Mouse (Mus musculus) spleen, embryonic (tissue): ENCODE results near the gene Gemin5.

ENCODE experiments used
- CTCF ChIA-PET: fragments of 350-600 bp; sonication (Branson Sonifier 250); formaldehyde crosslinking; loops from one replicate; lab custom pipeline; 2022; lab: Charles Lee

Gene Gemin5

GRCm38 (mm10) chr11:58171459-58172091, 3.2 kb upstream of the Gemin5 start, which contains the start of gene Mrpl22:
Mrpl22 (plus strand) TSS chr11:58171661.
- CTCF ChIA-PET = interaction anchor here (0.6 kb wide), 1 partner anchor 73 kb away, joined by 3 read pairs; no protein-coding TSS in a partner anchor

GRCm38 (mm10) chr11:58169666-58170065, 1.3 kb upstream of the Gemin5 start:
- CTCF ChIA-PET = no interaction called here

- CTCF ChIA-PET = interaction anchor here (0.7 kb wide), 1 partner anchor 57 kb away, joined by 4 read pairs; no protein-coding TSS in a partner anchor
These were observed 545 bp downstream of the Gemin5 start for GRCm38 (mm10) chr11:58167822-58168166.

GRCm38 (mm10) chr11:58165072-58165471, 3.3 kb downstream of the Gemin5 start:
- CTCF ChIA-PET = no interaction called here

GRCm38 (mm10) chr11:58156871-58157270, 11.5 kb downstream of the Gemin5 start:
- CTCF ChIA-PET = no interaction called here

GRCm38 (mm10) chr11:58155458-58155857, 12.9 kb downstream of the Gemin5 start:
- CTCF ChIA-PET = no interaction called here

- CTCF ChIA-PET = no interaction called here
These were observed 22.1 kb downstream of the Gemin5 start for GRCm38 (mm10) chr11:58146241-58146640.

- CTCF ChIA-PET = no interaction called here
These were observed 24.5 kb downstream of the Gemin5 start for GRCm38 (mm10) chr11:58143704-58144426.

GRCm38 (mm10) chr11:58139466-58139865, 28.9 kb downstream of the Gemin5 start:
- CTCF ChIA-PET = no interaction called here

- CTCF ChIA-PET = interaction anchor here (0.7 kb wide), 1 partner anchor 86 kb away, joined by 3 read pairs; no protein-coding TSS in a partner anchor
These were observed 29.5 kb downstream of the Gemin5 start for GRCm38 (mm10) chr11:58138821-58139220.

GRCm38 (mm10) chr11:58136677-58137076, 31.7 kb downstream of the Gemin5 start:
- CTCF ChIA-PET = no interaction called here

GRCm38 (mm10) chr11:58135296-58135695, 33.0 kb downstream of the Gemin5 start:
- CTCF ChIA-PET = no interaction called here

GRCm38 (mm10) chr11:58134869-58135268, 33.5 kb downstream of the Gemin5 start:
- CTCF ChIA-PET = no interaction called here

- CTCF ChIA-PET = no interaction called here
These were observed 36.3 kb downstream of the Gemin5 start for GRCm38 (mm10) chr11:58132026-58132425.

GRCm38 (mm10) chr11:58129302-58129843, 39.0 kb downstream of the Gemin5 start:
- CTCF ChIA-PET = interaction anchor here (0.7 kb wide), 1 partner anchor 38 kb away, joined by 3 read pairs; no protein-coding TSS in a partner anchor

- CTCF ChIA-PET = no interaction called here
These were observed 40.8 kb downstream of the Gemin5 start for GRCm38 (mm10) chr11:58127544-58127943.

- CTCF ChIA-PET = no interaction called here
These were observed 41.8 kb downstream of the Gemin5 start for GRCm38 (mm10) chr11:58126397-58127160.

- CTCF ChIA-PET = no interaction called here
These were observed 43.3 kb downstream of the Gemin5 start for GRCm38 (mm10) chr11:58125021-58125420.

GRCm38 (mm10) chr11:58123711-58124110, 44.6 kb downstream of the Gemin5 start:
- CTCF ChIA-PET = no interaction called here

- CTCF ChIA-PET = no interaction called here
These were observed 47.0 kb downstream of the Gemin5 start for GRCm38 (mm10) chr11:58121351-58121750.

GRCm38 (mm10) chr11:58120655-58121054, 47.7 kb downstream of the Gemin5 start:
- CTCF ChIA-PET = no interaction called here
